Mouse (Mus musculus): ENCODE measurements at regions not wholly inside any gene's neighbourhood (a gene's known extent, or its start where the extent isn't known, plus 50 kb on each side); places are given as distances from the start of the nearest gene placed in this dataset.

DNA sequence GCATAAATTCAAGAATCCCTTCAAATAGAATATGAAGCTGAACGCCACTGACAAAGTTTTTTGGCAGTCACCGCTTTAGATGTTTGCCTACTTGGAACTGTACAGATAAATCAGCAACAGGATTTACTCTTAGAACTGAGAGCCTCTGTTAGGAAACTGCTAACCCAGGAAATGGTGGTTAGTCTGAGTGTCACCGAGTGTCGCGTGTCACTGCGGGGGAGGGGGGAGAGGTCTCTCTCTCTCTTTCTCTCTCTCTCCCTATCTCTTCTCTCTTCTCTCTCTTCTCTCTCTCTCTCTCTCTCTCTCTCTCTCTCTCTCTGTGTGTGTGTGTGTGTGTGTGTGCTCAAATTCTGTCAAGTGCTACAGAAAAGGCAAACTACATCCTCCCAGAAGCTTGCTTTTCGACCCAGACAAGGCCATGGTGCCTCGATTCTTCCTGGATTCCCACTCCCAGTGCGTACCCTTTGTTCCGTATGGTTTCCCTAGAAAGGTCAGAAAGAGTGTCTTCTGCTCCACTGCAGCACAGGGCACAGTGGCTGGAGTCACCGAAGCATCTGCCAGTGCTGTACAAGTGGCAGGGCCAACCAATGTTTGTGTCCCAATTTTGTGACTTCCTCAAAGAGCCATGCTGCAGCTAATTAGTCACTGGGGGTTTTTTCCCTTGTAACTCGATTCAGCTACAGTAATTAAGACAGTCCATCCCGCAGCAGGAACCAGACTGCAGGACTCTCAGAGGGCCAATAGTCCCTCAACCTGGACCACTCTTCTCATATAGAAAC lies 87.0 kb downstream of the Cog6 start:
- Histone ChIP-seq H3K4me2 (no peak overlapping the region), H3K9ac (no peak overlapping the region), H3K36me3 (replicated peaks) (no peaks in the 10 kb centered on the region), H3K9me3 (no peaks in the 10 kb centered on the region), H3K4me3 (no peak overlapping the region), H3K27ac (no peak overlapping the region), H3K27me3 (replicated peaks) (no peaks in the 10 kb centered on the region), H3K4me1 (peaks cover 7% of the 10 kb centered on the region; the same call in 1 of the 2 replicates)
- 84% methylated on average over 13 of the region's 13 CpGs for WGBS
- no peak for ATAC-seq (replicated peaks)

DNA sequence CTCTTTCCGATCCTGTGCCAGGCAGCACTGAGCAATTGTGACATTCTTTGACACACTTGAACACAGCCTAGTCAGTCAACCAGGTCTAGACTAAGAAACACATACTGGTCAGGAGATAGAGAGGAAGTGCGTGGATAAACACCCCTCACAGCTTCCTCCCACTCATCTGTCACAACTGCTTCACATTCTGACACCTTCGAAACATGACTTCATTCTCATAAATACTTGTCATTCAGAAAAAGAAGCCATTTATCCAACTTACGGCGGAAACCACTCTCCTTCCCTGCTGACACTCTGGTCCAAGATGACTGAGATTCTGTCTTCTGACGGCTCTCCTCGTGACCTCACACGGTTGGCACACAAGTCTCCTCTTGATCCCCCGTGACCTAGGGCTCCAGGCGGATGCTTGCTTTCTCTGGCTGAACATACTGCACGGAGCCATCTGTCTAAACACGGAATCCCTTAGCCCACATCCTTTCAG lies 89.6 kb downstream of the Cog6 start:
- 63% methylated on average over 12 of the region's 12 CpGs for WGBS
- H3K9ac ChIP-seq = no peak overlapping the region
- ATAC-seq (replicated peaks) = no peak

DNA sequence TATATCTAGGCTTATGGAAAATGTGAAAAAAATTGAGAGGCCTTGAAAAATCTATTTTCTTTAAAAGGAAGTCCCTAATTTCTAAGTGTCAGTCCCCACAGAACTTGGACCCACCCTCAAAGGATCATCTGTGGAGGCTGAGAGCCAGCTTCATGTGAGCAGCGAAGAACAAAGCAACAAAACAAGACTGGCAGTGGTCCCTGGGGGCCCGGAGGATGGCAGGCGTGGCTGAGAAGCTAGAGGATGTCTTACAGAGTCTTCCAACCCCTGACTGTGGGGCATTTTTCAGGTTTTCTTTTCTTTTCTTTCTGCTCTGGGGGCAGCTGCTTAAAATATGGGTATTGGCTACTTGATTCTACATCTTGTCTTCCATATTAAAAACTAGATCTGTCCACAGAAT lies 90.5 kb downstream of the Cog6 start:
- H3K4me3 ChIP-seq = no peak overlapping the region
- no peak overlapping the region for H3K27ac ChIP-seq
- no peaks in the 10 kb centered on the region for H3K9me3 ChIP-seq
- peaks cover 7% of the 10 kb centered on the region; the same call in 1 of the 2 replicates for H3K4me1 ChIP-seq
- ATAC-seq (replicated peaks) = no peak
- 32% methylated on average over 3 of the region's 3 CpGs for WGBS
- H3K9ac ChIP-seq = no peak overlapping the region
- no peak overlapping the region for H3K4me2 ChIP-seq
- H3K27me3 ChIP-seq (replicated peaks) = no peaks in the 10 kb centered on the region
- no peaks in the 10 kb centered on the region for H3K36me3 ChIP-seq (replicated peaks)

More for the DNA sequence above, 89.6 kb downstream of the Cog6 start:
- H3K9me3 ChIP-seq = no peaks in the 10 kb centered on the region
- H3K27me3 ChIP-seq (replicated peaks) = no peaks in the 10 kb centered on the region
- no peaks in the 10 kb centered on the region for H3K36me3 ChIP-seq (replicated peaks)
- H3K4me2 ChIP-seq = no peak overlapping the region
- peaks cover 7% of the 10 kb centered on the region; the same call in 1 of the 2 replicates for H3K4me1 ChIP-seq
- no peak overlapping the region for H3K4me3 ChIP-seq
- H3K27ac ChIP-seq = no peak overlapping the region

DNA sequence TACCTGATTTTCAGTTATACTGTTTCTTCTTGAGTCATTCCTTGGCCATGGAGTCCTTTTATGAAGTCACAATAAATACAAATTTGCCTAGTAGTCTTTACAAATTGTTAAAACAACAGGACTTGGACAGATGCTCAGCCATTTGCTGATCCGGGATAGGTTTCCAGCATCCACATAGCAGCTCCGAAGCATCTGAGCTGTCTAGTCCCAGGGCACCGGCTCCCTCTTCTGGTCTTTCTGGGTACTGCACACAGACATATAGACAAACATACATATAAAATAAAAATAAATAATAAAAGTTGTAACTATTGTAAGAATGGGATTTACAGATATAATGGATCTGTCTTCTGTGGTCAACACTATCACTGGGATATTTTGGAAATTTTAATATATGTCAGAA lies 91.8 kb downstream of the Cog6 start:
- no peak overlapping the region for H3K27ac ChIP-seq
- no peak for ATAC-seq (replicated peaks)
- no peaks in the 10 kb centered on the region for H3K27me3 ChIP-seq (replicated peaks)
- H3K4me3 ChIP-seq = no peak overlapping the region
- no peak overlapping the region for H3K4me2 ChIP-seq
- no peaks in the 10 kb centered on the region for H3K36me3 ChIP-seq (replicated peaks)
- no peaks in the 10 kb centered on the region for H3K9me3 ChIP-seq
- H3K9ac ChIP-seq = no peak overlapping the region
- peaks cover 7% of the 10 kb centered on the region; the same call in 1 of the 2 replicates for H3K4me1 ChIP-seq
- WGBS = 61% methylated on average over 3 of the region's 3 CpGs

DNA sequence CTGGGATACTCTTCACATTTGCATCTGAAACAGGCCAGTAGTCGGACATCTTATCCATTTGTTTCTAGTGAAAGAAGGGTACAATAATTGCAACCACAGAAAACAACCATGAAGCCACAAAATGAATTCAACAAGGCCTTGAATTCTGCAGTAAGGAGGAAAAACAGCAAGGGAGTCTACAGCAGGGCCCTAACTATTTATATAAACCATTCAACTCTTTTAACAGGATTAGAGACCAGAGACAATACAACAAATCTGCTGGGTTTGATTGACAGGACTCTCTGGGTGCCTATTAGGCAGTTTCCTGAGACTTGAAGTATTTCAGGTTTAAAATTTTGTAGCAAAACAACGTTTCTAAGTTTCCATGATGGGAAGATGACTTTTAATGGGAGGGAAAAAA lies 92.4 kb downstream of the Cog6 start:
- ATAC-seq (replicated peaks) = no peak
- no peaks in the 10 kb centered on the region for H3K27me3 ChIP-seq (replicated peaks)
- no peak overlapping the region for H3K4me2 ChIP-seq
- peaks cover 7% of the 10 kb centered on the region; the same call in 1 of the 2 replicates for H3K4me1 ChIP-seq
- H3K9ac ChIP-seq = no peak overlapping the region
- H3K4me3 ChIP-seq = no peak overlapping the region
- H3K36me3 ChIP-seq (replicated peaks) = no peaks in the 10 kb centered on the region
- H3K9me3 ChIP-seq = no peaks in the 10 kb centered on the region
- WGBS = 34% methylated on average over 2 of the region's 2 CpGs
- H3K27ac ChIP-seq = no peak overlapping the region

DNA sequence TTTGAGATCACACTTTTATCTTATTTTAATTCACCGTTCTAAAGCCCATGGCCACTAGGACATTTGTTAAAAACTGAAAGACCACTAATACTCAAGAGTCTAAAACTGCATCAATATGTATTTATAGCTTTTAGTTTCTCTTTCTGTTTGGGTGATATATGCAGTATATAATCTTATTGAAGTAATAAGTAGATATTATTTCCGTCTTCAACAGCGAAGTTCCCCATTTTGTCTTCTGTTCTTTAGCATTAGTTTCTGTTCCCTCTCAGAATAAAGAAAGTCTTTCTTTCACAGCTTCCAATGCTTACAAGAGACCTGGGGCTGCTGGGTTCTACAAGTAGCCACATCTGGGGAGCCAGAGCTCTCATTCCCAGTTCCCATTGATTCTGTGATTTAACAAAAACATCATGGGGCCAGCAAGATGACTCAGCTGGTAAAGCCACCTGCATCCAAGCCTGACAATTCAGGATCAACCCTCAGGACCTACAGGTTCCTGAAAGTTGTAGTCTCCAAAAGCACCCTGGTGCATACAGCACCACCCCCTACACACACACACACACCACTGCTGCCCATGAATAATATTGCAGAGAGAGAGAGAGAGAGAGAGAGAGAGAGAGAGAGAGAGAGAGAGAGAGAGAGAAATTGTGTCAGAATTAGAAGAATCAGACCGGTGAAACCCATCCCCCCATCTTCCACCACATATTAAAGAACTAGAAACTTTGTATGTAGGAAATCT lies 93.0 kb downstream of the Cog6 start:
- Histone ChIP-seq H3K9ac (no peak overlapping the region), H3K27me3 (replicated peaks) (no peaks in the 10 kb centered on the region), H3K4me3 (no peak overlapping the region), H3K4me2 (no peak overlapping the region), H3K9me3 (no peaks in the 10 kb centered on the region), H3K4me1 (peaks cover 7% of the 10 kb centered on the region; the same call in 1 of the 2 replicates), H3K36me3 (replicated peaks) (no peaks in the 10 kb centered on the region), H3K27ac (no peak overlapping the region)
- no peak for ATAC-seq (replicated peaks)
- 82% methylated on average over 4 of the region's 4 CpGs for WGBS

DNA sequence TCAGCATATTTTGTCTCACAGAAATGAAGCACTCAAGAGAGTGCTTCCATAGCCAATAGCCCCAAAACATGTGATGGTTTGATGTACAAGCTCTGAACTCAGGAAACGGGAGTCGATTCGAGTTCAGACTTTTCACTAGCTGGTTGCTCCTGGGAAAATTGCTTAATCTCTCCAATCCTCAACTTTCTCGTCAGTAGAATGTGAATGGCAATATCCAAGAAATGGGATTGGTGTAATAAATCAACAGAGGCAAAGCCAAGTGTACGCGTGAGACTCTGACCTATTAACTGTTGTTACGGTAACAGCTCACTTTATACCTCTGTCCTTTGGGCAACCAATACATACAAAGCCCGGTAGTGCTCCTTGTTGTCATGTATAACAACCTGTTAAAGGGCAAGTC lies 94.6 kb downstream of the Cog6 start:
- WGBS = 87% methylated on average over 8 of the region's 8 CpGs
- Histone ChIP-seq H3K4me2 (no peak overlapping the region), H3K9ac (no peak overlapping the region), H3K4me1 (peaks cover 7% of the 10 kb centered on the region; the same call in 1 of the 2 replicates), H3K4me3 (no peak overlapping the region), H3K36me3 (replicated peaks) (no peaks in the 10 kb centered on the region), H3K27me3 (replicated peaks) (no peaks in the 10 kb centered on the region), H3K9me3 (no peaks in the 10 kb centered on the region), H3K27ac (no peak overlapping the region)
- no peak for ATAC-seq (replicated peaks)

DNA sequence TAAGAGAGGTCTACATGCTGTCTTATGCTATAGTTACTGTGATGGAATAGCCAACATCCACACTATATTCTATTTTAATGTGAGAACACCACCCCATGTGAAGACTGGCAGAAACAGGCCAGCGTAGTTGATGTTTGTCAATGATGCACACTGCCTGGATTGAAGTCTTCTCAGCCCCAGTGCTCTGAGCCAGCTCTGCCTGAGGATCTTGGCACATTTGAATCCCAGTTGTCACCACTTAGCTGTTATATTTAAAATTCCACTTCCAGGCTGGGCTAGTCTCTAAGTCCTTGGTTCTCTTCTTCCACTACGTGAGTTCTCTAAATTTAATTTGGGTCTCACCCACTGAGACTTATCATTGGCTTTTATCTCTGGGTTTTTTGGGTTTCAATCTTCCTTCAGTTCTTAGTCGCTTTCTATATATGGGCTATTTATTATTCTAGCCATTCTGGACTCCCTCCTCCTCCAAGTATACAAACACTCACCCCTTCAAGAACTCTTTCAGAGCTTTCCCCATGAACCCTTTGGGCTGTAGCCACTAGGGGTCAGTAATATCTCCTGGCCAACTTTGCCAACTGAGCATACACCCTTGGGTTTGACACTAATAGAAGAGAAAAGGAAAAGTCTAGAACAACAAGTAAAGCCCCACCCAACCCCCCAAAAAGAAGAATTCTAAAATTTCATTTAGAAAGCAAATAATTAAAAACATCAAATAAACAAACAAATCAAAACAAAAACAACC lies 110.0 kb downstream of the Cog6 start:
- 92% methylated on average over 3 of the region's 3 CpGs for WGBS
- no peaks in the 10 kb centered on the region for H3K36me3 ChIP-seq (replicated peaks)
- no peaks in the 10 kb centered on the region for H3K4me1 ChIP-seq
- ATAC-seq (replicated peaks) = no peak
- H3K9ac ChIP-seq = no peak overlapping the region
- no peak overlapping the region for H3K27ac ChIP-seq
- 0 out of 2 replicates have a peak, but pooled peaks cover 4% of the 10 kb centered on the region for H3K9me3 ChIP-seq
- H3K4me3 ChIP-seq = no peak overlapping the region
- H3K4me2 ChIP-seq = no peak overlapping the region
- H3K27me3 ChIP-seq (replicated peaks) = no peaks in the 10 kb centered on the region

DNA sequence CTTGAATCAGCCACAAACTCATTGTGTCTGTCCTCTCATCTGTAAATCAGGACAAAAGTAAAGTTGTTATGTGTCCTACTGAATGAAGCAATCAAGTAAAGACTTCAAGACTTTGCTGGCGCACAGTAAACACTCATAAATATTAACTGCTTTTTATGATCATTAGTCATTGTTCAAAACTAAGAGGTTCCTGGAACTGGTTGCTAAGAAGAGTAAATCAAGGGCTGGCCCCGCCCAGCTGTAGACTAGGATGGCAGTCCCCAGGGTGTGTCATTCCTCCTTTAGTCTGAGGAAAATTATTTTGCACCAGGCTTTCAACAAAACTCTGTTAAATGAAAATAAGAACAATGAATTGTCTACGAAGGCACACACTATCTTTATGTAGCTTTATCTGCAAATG lies 113.0 kb downstream of the Cog6 start:
- no peak overlapping the region for H3K4me2 ChIP-seq
- H3K9ac ChIP-seq = no peak overlapping the region
- no peak for ATAC-seq (replicated peaks)
- H3K9me3 ChIP-seq = no peaks in the 10 kb centered on the region
- no peak overlapping the region for H3K27ac ChIP-seq
- 87% methylated on average over 3 of the region's 3 CpGs for WGBS
- no peaks in the 10 kb centered on the region for H3K27me3 ChIP-seq (replicated peaks)
- no peaks in the 10 kb centered on the region for H3K36me3 ChIP-seq (replicated peaks)
- H3K4me3 ChIP-seq = no peak overlapping the region
- H3K4me1 ChIP-seq = no peaks in the 10 kb centered on the region

DNA sequence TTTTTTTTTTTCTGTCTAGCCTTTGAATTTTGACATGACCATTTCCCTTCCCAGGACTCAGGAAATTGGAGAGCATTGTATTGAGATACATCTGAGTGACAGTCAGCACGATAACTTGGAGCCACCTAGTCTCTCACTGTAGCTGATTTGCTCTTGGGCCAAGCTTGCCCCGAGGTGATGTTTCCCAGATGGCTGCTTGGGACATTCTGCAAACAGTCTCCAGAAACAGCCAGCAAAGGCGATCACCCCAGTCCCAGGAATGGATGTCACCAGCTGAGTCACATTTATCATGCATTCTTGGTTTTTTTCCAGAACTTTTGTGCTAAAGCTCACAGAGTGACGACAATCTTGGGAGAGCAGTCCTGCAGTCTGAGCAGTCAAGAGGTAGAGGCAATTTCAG lies 119.4 kb downstream of the Cog6 start:
- H3K4me2 ChIP-seq = no peak overlapping the region
- WGBS = 85% methylated on average over 4 of the region's 4 CpGs

DNA sequence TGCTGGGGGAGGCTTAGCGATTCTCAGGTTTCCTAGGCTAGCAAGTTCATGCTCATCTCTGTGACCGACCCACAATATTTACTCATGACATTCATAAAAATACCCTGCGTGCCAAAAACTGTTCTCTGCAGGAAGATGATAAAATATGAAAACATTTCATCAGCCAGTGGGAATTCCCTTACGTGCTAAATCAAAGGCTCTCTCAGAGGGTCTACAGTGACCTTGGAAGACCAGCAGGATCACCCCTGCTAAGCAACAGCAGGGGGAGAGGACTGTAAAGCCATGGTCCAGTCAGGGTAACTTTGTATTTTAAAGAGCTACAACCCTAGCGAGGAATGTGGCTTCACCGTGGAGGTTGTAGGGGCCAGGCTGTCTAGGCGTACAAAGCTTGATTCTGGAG lies 120.6 kb downstream of the Cog6 start:
- no peaks in the 10 kb centered on the region for H3K36me3 ChIP-seq (replicated peaks)
- H3K27ac ChIP-seq = no peak overlapping the region
- H3K4me1 ChIP-seq = no peaks in the 10 kb centered on the region
- WGBS = 83% methylated on average over 7 of the region's 7 CpGs
- H3K4me3 ChIP-seq = no peak overlapping the region
- H3K9ac ChIP-seq = no peak overlapping the region
- no peak overlapping the region for H3K4me2 ChIP-seq
- H3K9me3 ChIP-seq = no peaks in the 10 kb centered on the region
- ATAC-seq (replicated peaks) = no peak
- H3K27me3 ChIP-seq (replicated peaks) = no peaks in the 10 kb centered on the region

More for the DNA sequence above, 119.4 kb downstream of the Cog6 start:
- Histone ChIP-seq H3K9ac (no peak overlapping the region), H3K4me3 (no peak overlapping the region), H3K36me3 (replicated peaks) (no peaks in the 10 kb centered on the region), H3K4me1 (no peaks in the 10 kb centered on the region), H3K27me3 (replicated peaks) (no peaks in the 10 kb centered on the region), H3K27ac (no peak overlapping the region), H3K9me3 (no peaks in the 10 kb centered on the region)
- ATAC-seq (replicated peaks) = no peak

DNA sequence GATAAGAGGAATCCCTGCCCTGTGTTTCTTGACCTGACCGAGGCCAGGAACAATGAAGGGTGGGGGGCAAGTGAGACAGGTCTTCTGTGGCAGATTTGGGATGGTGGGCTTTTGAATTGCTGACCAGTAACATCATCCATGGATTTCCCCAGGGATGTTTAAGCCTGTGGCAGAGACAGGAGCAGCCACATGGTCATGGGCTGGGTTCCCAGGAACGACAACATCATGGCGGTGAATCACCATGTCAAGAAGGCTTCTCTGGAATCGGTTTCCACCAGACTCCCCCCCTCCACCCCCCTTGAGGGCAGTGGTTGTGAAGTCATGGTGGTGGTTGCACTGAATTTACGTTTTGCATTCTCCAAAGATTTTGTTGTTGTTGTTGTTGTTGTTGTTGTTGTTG lies 121.3 kb downstream of the Cog6 start:
- no peaks in the 10 kb centered on the region for H3K4me1 ChIP-seq
- 88% methylated on average over 5 of the region's 5 CpGs for WGBS
- ATAC-seq (replicated peaks) = no peak
- no peaks in the 10 kb centered on the region for H3K9me3 ChIP-seq
- no peaks in the 10 kb centered on the region for H3K36me3 ChIP-seq (replicated peaks)
- H3K9ac ChIP-seq = no peak overlapping the region
- H3K4me2 ChIP-seq = no peak overlapping the region
- H3K27me3 ChIP-seq (replicated peaks) = no peaks in the 10 kb centered on the region
- H3K4me3 ChIP-seq = no peak overlapping the region
- H3K27ac ChIP-seq = no peak overlapping the region

Measured in midbrain, embryonic 15.5 days (tissue).